Mouse (Mus musculus) lung, adult 2 months (tissue): ENCODE results near the gene 6430571L13Rik.

Experiments
- CTCF ChIP-seq: fragments of 200-500 bp; IDR thresholded peaks from 2 replicates; pipeline ENCODE4 v1.5.1; 2011; ENCODE audit warnings: mild to moderate bottlenecking, low read length, control low read depth; ENCODE audit not compliant: insufficient read depth
- POLR2A ChIP-seq: fragments of 200-500 bp; IDR thresholded peaks from 2 replicates; pipeline ENCODE4 v1.6.1; 2011; ENCODE audit warnings: low read depth, mild to moderate bottlenecking, control low read depth, low read length, borderline replicate concordance; ENCODE audit errors: extremely low read depth

- peak; percentile 97 for TF ChIP-seq CTCF
- TF ChIP-seq POLR2A = no peak
Observed at GRCm38 (mm10) chr9:107290897-107291296, 49.5 kb upstream of the 6430571L13Rik start.
